Mouse (Mus musculus) MEL (cell line): ENCODE results near the gene Adprm. TPM values are rescaled to one million over a fixed set of nuclear protein-coding genes. Genes with fewer than 3 reads are reported as not detected.

Experiments
- DNase-seq: peaks from one replicate; pipeline ENCODE4 v3.0.0; 2011; ENCODE audit warnings: low read depth, low spot score
- H3K27ac ChIP-seq: 2 replicates; pipeline ENCODE4 v1.5.1; 2012; ENCODE audit warnings: low read depth, mild to moderate bottlenecking, control low read depth, low read length, moderate library complexity; ENCODE audit not compliant: control insufficient read depth
- H3K27me3 ChIP-seq, 2 experiments: fragments of 150-350 bp in 1 of 2; sonication (generic) in 1 of 2; 2 replicates each; pipeline ENCODE4 v1.6.1; 2012; ENCODE audit warnings: low read length in 2 of 2, mild to moderate bottlenecking in 2 of 2, improper control_type of control experiment in 1 of 2, moderate library complexity in 1 of 2; ENCODE audit not compliant: insufficient read depth in 2 of 2, control insufficient read depth in 1 of 2
- H3K36me3 ChIP-seq, 2 experiments: 2 replicates each; pipeline ENCODE4 v1.6.1; 2012 to 2014; ENCODE audit warnings: low read length in 2 of 2, improper control_type of control experiment in 1 of 2, inconsistent platforms in 1 of 2, mild to moderate bottlenecking in 1 of 2; ENCODE audit not compliant: insufficient read depth in 2 of 2, control insufficient read depth in 1 of 2
- H3K4me1 ChIP-seq, 2 experiments: fragments of 150-350 bp in 1 of 2; sonication (generic) in 1 of 2; 2 replicates each; pipeline ENCODE4 v1.6.1; 2012; ENCODE audit warnings: low read length in 2 of 2, improper control_type of control experiment in 1 of 2, mild to moderate bottlenecking in 1 of 2; ENCODE audit not compliant: insufficient read depth in 2 of 2, control insufficient read depth in 1 of 2
- H3K4me3 ChIP-seq, 2 experiments: fragments of 150-350 bp in 1 of 2; sonication (generic) in 1 of 2; 2 replicates each; pipeline ENCODE4 v1.5.1; 2012; ENCODE audit warnings: low read depth in 2 of 2, low read length in 2 of 2, mild to moderate bottlenecking in 2 of 2, moderate library complexity in 2 of 2, control low read depth in 1 of 2, improper control_type of control experiment in 1 of 2; ENCODE audit not compliant: control insufficient read depth in 1 of 2, insufficient read depth in 1 of 2
- H3K79me2 ChIP-seq: 2 replicates; pipeline ENCODE4 v1.6.1; 2012; ENCODE audit warnings: mild to moderate bottlenecking, low read length, moderate library complexity; ENCODE audit not compliant: control insufficient read depth, poor library complexity, insufficient read depth
- H3K9ac ChIP-seq: 2 replicates; pipeline ENCODE4 v1.6.1; 2012; ENCODE audit warnings: low read depth, mild to moderate bottlenecking, control low read depth, low read length, moderate library complexity; ENCODE audit not compliant: control insufficient read depth, poor library complexity, severe bottlenecking
- H3K9me3 ChIP-seq: fragments of 150-350 bp; sonication (generic); replicated peaks from 2 replicates; pipeline ENCODE4 v1.6.1; 2012; ENCODE audit warnings: mild to moderate bottlenecking, low read length, improper control_type of control experiment, moderate library complexity; ENCODE audit not compliant: insufficient read depth
- BHLHE40 ChIP-seq: IDR thresholded peaks from 2 replicates; pipeline ENCODE4 v1.6.1; 2012; ENCODE audit warnings: low read depth, mild to moderate bottlenecking, inconsistent platforms, low read length, improper control_type of control experiment, borderline replicate concordance
- CTCF ChIP-seq, 3 experiments: IDR thresholded peaks in 2 of 3; conservative IDR thresholded peaks in 1 of 3; 2 replicates each; pipeline ENCODE4 v1.5.1; 2011 to 2012; ENCODE audit warnings: low read length in 3 of 3, low read depth in 2 of 3, mild to moderate bottlenecking in 2 of 3, improper control_type of control experiment in 1 of 3, inconsistent platforms in 1 of 3, mixed read lengths in 1 of 3, moderate library complexity in 1 of 3; ENCODE audit not compliant: control insufficient read depth in 1 of 3, insufficient read depth in 1 of 3, poor library complexity in 1 of 3, severe bottlenecking in 1 of 3
- ELF1 ChIP-seq: IDR thresholded peaks from 2 replicates; pipeline ENCODE4 v1.6.1; 2014; ENCODE audit warnings: low read depth, mild to moderate bottlenecking, inconsistent platforms, low read length, improper control_type of control experiment, moderate library complexity
- KAT2A ChIP-seq: conservative IDR thresholded peaks from 2 replicates; pipeline ENCODE4 v1.6.1; 2012; ENCODE audit warnings: low read depth, low read length, improper control_type of control experiment, inconsistent platforms
- MAFK ChIP-seq: IDR thresholded peaks from 2 replicates; pipeline ENCODE4 v1.6.1; 2011; ENCODE audit warnings: low read depth, mild to moderate bottlenecking, low read length, improper control_type of control experiment, borderline replicate concordance
- MAZ ChIP-seq: IDR thresholded peaks from 2 replicates; pipeline ENCODE4 v1.6.1; 2012; ENCODE audit warnings: low read depth, mild to moderate bottlenecking, inconsistent platforms, low read length, improper control_type of control experiment
- NRF1 ChIP-seq: IDR thresholded peaks from 2 replicates; pipeline ENCODE4 v1.6.1; 2014; ENCODE audit warnings: low read depth, mild to moderate bottlenecking, inconsistent platforms, low read length, improper control_type of control experiment, moderate library complexity; ENCODE audit not compliant: poor library complexity, insufficient read depth, severe bottlenecking
- POLR2A ChIP-seq, 2 experiments: IDR thresholded peaks; 2 replicates each; pipeline ENCODE4 v1.6.1; 2011 to 2012; ENCODE audit warnings: low read length in 2 of 2, mild to moderate bottlenecking in 2 of 2, control low read depth in 1 of 2, improper control_type of control experiment in 1 of 2, low read depth in 1 of 2, moderate library complexity in 1 of 2; ENCODE audit not compliant: control insufficient read depth in 1 of 2, insufficient read depth in 1 of 2, poor library complexity in 1 of 2
- POLR2AphosphoS2 ChIP-seq: IDR thresholded peaks from 2 replicates; pipeline ENCODE4 v1.6.1; 2011; ENCODE audit warnings: low read length, improper control_type of control experiment
- POLR2AphosphoS5 ChIP-seq: IDR thresholded peaks from 2 replicates; pipeline ENCODE4 v1.6.1; 2012; ENCODE audit warnings: low read depth, borderline replicate concordance, mild to moderate bottlenecking, inconsistent platforms, low read length, moderate library complexity, mixed read lengths
- ZC3H11A ChIP-seq: IDR thresholded peaks from 2 replicates; pipeline ENCODE4 v1.6.1; 2012; ENCODE audit warnings: low read depth, mild to moderate bottlenecking, inconsistent platforms, low read length, improper control_type of control experiment
- ZMIZ1 ChIP-seq: IDR thresholded peaks from 2 replicates; pipeline ENCODE4 v1.6.1; 2012; ENCODE audit warnings: low read depth, mild to moderate bottlenecking, inconsistent platforms, low read length, improper control_type of control experiment, moderate library complexity
- polyA plus RNA-seq, 2 experiments: library from polyadenylated mRNA; stranded (reverse) in 1 of 2; unstranded in 1 of 2; fragments of >175 nt in 1 of 2; fragments of >200 nt in 1 of 2; gene quantifications; 2 replicates each; pipeline versions ENCODE4 v1.2.1 to v1.2.4; 2012; ENCODE audit warnings: low replicate concordance in 2 of 2, low read depth in 1 of 2; ENCODE audit not compliant: insufficient read length in 2 of 2, insufficient read depth in 1 of 2, missing spikeins in 1 of 2
- total RNA-seq: library from RNA; depleted of rRNA; stranded (reverse); fragments of 300-350 nt; gene quantifications from 2 replicates; pipeline ENCODE4 v1.2.3, GENCODE M21; 2012

Adprm gene
- total and polyA plus RNA-seq, 3 experiments, result 19.7 to 531 (median 23.0) TPM

GRCm38 (mm10) chr11:67079740-67080139 is 27.3 kb upstream of the Adprm start:
- no peak overlapping the region for H3K9ac ChIP-seq
- H3K4me1 ChIP-seq, result peaks cover 6 to 10% of the 10 kb centered on the region in 2 experiments; a peak in 3 of 4 replicates
- peaks cover 0 to 2% of the 10 kb centered on the region in 2 experiments; a peak in 1 of 4 replicates for H3K36me3 ChIP-seq
- no peak overlapping the region for H3K27ac ChIP-seq
- H3K27me3 ChIP-seq, result peaks cover 2 to 4% of the 10 kb centered on the region in 2 experiments; a peak in 1 of 4 replicates
- no peak for DNase-seq
- H3K9me3 ChIP-seq, result no peaks in the 10 kb centered on the region
- H3K4me3 ChIP-seq, result no peak overlapping the region
- TF ChIP-seq CTCF (IDR thresholded peaks at IDR 0.05 in 2 of 3, conservative IDR thresholded peaks at IDR 0.05 in 1 of 3; ENCODE audit: control insufficient read depth in 1 of 3, insufficient read depth in 1 of 3, low read depth in 2 of 3, low read length in 3 of 3, poor library complexity in 1 of 3, severe bottlenecking in 1 of 3) (no peak), POLR2A (IDR thresholded peaks at IDR 0.05; ENCODE audit: control insufficient read depth in 1 of 2, insufficient read depth in 1 of 2, low read depth in 1 of 2, low read length in 2 of 2, poor library complexity in 1 of 2) (no peak), MAZ (no peak), ELF1 (no peak), ZC3H11A (no peak), MAFK (no peak), ZMIZ1 (no peak), POLR2AphosphoS2 (no peak)
- H3K79me2 ChIP-seq, result no peaks in the 10 kb centered on the region

DNA sequence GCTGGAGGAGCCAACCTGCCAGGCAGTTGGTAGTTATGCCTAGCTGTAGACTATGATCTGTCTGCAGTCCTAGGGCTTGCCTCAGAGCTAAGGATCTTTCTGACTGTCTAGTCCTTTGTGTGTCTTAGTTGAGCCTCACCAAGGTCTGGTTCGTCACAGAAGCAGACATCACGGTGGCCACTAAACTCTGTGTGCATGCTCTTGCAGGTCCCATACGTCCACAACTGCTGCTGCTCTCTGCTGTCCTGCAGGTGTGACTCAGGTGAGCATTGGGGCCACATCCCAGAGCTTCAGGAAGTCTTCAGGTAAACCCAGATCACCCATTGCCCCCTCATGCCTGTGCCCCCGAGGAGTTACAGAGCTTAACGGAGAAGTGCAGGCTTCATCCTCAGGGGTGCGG is 26.5 kb upstream of the Adprm start:
- Histone ChIP-seq H3K4me3 (no peak overlapping the region), H3K36me3 (peaks cover 0 to 2% of the 10 kb centered on the region in 2 experiments; a peak in 1 of 4 replicates), H3K79me2 (no peaks in the 10 kb centered on the region), H3K27ac (no peak overlapping the region), H3K27me3 (peaks cover 4% of the 10 kb centered on the region in 2 experiments; a peak in 1 of 4 replicates), H3K9ac (no peak overlapping the region), H3K9me3 (no peaks in the 10 kb centered on the region), H3K4me1 (peaks cover 6 to 10% of the 10 kb centered on the region in 2 experiments; a peak in 3 of 4 replicates)
- no peak for DNase-seq
- TF ChIP-seq NRF1 (no peak), KAT2A (no peak), POLR2AphosphoS5 (no peak)

DNA sequence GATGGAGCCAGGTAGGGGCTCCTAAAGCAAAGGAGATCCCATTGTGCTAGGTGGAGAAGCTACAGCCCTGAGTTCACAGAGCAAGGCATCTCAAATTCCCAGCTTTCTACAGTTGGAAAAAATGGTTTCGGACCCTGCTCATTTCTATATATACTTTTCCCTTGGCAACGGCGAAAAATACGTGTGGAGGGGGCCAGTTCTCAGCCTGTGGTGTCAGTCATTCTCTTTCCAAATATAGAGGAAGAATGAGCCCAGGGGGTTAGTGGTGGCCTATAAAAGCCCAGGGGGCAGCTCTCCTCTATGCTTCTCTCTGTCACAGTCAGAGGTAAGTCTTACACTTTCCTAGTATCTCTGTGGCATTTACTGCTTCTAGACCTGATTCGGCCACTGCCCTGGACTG is 25.6 kb upstream of the Adprm start, which contains the start of gene Myh3:
Myh3 (plus strand) TSS at position 301 of the 400 bp plus-strand sequence.
- no peak for DNase-seq
- Histone ChIP-seq H3K27me3 (peaks cover 4 to 6% of the 10 kb centered on the region in 2 experiments; a peak in 2 of 4 replicates), H3K79me2 (no peaks in the 10 kb centered on the region), H3K36me3 (peaks cover 0 to 2% of the 10 kb centered on the region in 2 experiments; a peak in 1 of 4 replicates), H3K9ac (no peak within 1 kb of the TSS), H3K27ac (no peak within 1 kb of the TSS), H3K4me1 (peaks cover 3 to 6% of the 10 kb centered on the region in 2 experiments; a peak in 3 of 4 replicates), H3K4me3 (no peak within 1 kb of the TSS), H3K9me3 (no peaks in the 10 kb centered on the region)
- TF ChIP-seq BHLHE40, result no peak
